Mouse (Mus musculus) adrenal gland (tissue): ENCODE data around the gene Steap4.
"Not testable (repeated sequence)": the region's sequence is repeated elsewhere in the genome, so short reads cannot be mapped to it uniquely, and the experiment has no call there.

ENCODE experiments used
- intact Hi-C: fragments of 180-260 bp; cut with DNase I; formaldehyde crosslinking; loops from one replicate; pipeline ENCODE4 v1.15.1; 2025

Steap4 gene

DNA sequence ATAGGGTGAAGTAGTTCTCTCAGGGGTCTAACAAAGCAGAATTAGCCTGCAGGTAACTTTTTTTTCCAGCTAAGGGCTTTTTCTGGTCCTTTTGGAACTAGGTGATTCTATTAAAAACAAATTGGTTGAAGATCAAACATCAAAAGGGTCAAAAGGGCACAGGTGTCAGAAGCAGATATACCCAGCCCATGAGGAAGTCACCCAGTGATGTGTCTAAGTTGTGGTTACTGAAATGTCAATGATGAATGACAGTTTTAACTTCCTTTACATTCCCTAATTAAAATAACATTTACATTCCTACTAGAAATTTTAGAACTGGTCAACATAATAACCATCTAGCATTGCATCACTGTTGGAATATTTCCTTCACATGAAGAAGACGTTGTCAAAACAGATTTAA lies 27.7 kb downstream of the Steap4 start:
- intact Hi-C loops, result no loop called here

DNA sequence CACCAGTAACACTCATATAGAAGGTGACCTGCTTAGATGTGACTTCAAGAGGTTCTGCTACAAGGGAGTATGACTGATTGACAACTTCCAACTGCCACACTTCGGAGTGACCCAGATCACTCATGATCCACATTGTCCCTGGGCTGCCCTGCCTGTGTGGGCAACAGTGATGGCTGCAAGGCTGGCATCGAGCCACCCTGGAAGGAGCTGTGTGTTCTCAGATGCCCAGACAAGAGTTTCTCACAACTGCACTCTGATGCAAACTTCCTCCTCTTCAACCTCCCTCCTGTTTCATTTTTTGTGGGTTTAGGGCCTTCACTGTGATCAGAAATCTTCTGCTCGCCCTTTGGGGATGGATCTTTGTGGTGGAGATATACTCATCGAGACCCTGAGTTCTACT lies 28.2 kb downstream of the Steap4 start:
- intact Hi-C loops, result no loop called here

DNA sequence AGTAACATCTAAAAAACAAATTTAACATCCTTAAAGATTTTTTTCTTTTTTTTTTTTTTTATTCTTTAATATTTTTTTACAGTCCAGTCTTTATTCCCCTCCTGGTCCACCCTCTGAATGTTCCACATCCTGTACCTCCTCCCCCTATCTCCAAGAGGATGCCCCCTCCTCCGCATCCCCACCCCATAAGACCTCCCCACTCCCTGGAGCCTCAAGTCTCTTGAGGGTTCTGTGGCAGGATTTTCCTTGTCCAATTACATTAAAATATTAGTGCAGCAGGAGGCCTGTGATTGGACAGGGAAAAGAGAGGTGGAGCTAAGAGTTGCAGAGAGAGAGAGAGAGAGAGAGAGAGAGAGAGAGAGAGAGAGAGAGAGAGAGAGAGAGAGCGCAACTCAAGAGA lies 31.4 kb downstream of the Steap4 start:
- intact Hi-C loops, result not testable (repeated sequence)

DNA sequence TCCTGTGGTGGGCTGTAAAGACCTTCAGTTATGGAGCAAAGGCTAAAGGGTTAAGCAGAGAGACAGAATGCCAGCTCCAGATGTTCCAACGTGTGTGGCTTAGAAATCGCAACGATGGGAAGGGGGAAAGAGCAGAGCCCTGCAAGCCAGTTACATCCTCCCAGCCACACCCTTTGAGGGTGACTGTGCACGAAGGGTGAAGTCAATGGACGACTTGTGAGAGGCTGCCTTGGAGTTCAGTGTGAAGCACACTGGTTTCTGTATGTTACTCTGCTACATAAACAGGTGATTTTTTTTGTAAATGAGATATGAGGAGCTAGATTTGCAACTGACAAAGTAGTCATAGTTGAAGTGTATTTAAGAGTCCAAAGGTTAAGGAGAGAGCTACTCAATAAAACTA lies 33.5 kb downstream of the Steap4 start:
- intact Hi-C loops, result no loop called here

DNA sequence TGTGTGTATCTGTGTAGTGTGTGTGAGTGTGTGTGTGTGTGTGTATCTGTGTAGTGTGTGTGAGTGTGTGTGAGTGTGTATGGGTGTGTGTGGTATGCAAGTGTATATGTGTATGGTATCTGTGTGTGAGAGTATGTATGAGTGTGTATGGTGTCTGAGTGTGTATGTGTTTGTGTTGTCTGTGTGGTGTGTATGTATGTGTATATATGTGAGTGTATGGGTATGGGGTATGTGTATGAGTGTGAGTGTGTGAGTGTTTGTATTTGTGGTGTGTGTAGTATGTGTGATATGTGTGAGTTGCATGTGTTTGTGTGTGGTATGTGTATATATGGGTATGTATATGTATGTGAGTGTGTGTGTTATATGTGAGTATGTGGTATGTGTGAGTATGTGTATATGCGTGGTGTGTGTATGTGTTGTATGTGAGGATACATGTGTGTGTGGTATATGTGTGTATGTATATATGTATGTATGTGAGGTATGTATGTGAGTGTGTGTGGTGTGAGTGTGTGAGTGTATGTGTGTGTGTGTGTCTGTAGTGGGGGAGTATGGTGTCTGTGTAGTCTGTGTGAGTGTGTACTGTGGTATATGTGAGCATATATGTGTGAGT lies 35.1 kb downstream of the Steap4 start:
- intact Hi-C loops, result no loop called here

DNA sequence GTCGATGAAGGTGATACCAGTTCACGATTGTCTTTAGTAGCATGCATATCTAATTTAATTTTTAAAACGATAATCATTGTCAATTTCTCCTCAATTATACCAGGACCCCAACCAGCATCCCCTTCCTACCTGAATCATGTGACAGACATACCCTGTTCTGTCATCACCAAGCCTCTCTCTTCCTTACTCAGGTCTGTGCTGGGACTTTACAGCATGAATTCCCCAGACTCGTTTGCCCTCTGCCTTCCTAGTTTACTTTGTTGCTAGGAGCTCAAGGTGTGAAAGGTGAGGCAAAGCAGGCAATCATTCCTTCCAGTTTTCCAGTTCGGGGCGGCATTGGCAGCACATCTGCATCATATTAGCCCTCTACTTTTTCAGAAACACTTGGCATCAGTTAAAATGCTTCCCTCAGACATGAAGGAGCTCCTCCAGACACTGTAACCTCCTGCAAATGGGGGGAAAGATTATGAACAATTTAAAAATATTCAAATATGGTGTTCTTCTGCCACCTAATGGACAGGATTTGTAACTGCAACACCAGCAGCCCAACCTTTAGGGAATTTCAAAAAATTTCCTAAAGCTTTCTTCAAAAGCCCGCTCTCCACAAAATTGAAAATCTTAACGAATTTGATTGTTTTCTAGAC lies 36.3 kb downstream of the Steap4 start:
- intact Hi-C loops, result no loop called here

DNA sequence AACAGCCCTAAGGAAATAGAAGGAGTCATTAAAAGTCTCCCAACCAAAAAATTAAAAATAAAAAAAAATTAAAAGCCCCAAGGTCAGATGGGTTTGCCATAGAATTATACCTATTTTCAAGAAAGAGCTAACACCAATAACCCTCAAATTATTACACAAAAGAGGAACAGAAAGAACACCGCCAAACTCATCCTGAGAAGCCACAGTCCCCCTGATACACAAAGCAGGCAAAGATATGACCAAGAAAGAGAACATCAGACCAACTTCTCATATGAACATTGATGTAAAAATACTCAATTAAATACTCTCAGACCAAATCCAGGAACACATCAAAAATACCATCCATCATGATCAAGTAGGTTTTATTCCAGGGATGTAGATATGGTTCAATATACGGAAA lies 36.8 kb downstream of the Steap4 start:
- intact Hi-C loops, result no loop called here

DNA sequence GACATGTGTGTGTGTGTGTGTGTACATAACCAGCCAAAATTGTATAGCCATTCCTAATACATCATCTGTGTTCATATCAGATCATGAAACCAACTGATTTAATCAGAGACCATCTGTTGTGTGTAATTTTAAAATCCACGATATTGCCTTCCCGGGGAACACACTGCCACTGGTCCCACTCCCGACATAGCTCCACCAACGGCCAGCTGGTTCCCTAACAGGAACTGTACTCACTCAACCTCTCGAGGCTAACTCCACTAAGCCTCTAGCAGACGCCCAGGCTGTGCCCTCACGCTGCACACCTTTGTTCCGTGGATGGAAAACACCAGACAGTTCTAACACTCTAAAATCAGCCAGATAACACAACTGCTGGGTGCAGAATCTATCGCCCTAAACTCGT lies 40.2 kb downstream of the Steap4 start:
- intact Hi-C loops, result no loop called here

DNA sequence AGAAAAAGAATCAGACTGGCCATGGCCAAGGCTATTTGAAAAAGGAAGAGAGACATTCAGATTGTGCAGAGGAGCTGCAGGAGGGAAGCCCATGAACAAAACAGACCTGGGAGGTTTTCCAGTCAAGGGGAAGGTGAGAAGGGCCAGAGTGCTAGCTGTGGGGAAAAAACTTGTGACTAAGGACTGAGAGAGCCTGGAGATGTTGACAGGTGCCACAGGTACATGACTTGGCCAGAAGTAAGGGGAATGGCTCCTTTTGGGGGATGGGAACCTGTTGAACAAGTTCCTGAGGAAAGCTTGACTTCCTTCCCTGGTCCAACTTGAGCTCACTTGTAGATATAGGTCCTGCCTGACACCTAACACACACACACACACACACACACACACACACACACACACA lies 42.6 kb downstream of the Steap4 start:
- intact Hi-C loops, result no loop called here

DNA sequence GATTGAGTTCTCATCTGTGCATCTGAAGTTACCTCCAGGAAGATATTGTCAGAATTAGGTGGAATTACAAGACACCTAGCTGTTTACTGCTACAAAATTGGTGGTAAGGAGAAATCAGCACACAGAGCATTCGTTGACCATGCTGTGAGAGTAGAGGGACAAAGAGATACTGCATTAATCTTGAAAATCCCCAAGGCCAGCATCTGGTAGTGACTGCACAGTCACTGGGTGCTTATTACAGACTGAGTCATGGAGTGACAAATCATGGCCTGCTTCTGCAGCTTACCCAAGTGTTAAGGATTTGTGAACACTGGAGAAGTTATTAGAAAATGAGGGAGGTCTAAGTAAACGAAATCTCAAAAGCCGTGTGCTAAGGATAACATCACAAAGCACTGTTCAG lies 53.0 kb downstream of the Steap4 start:
- intact Hi-C loops, result no loop called here
